Mouse (Mus musculus): ENCODE results near the gene Platr17. TPM values are rescaled to one million over a fixed set of nuclear protein-coding genes. Genes with fewer than 3 reads are reported as not detected.

Gene Platr17
- polyA plus RNA-seq, 1 experiment from 2014 or later, result 0.38 TPM

DNA sequence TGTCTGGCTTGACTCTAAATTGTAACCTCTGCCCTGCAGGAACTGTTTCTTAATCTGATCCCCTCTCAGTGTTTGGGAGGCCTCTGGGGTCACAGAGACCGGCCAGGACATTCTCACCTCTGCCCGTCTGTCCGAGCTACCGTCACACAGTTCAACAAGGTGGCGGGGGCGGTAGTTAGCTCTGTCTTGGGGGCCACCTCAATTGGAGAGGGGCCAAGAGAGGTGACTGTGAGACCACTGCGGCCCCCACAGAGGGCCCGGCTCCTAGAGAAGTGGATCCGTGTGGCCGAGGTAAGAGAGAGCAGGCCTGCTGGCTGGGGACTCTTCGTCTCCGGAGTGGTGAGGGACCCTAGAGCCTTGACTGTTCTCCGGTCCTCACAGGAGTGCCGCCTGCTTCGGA is 28.0 kb downstream of the Platr17 start:
- H3K9ac ChIP-seq, result no peak overlapping the region
- no peak for ATAC-seq (ENCODE audit: insufficient read depth)
- H3K4me2 ChIP-seq, result no peak overlapping the region
- H3K27ac ChIP-seq (replicated peaks), result no peak overlapping the region
- WGBS (ENCODE audit: insufficient replicate concordance), result 83% methylated on average over 15 of the region's 15 CpGs
- H3K4me1 ChIP-seq (replicated peaks), result peaks cover 47% of the 10 kb centered on the region
- H3K9me3 ChIP-seq (replicated peaks), result no peaks in the 10 kb centered on the region
- H3K36me3 ChIP-seq (replicated peaks), result peaks cover 51% of the 10 kb centered on the region
- no peaks in the 10 kb centered on the region for H3K27me3 ChIP-seq
- no peak overlapping the region for H3K4me3 ChIP-seq (replicated peaks)

DNA sequence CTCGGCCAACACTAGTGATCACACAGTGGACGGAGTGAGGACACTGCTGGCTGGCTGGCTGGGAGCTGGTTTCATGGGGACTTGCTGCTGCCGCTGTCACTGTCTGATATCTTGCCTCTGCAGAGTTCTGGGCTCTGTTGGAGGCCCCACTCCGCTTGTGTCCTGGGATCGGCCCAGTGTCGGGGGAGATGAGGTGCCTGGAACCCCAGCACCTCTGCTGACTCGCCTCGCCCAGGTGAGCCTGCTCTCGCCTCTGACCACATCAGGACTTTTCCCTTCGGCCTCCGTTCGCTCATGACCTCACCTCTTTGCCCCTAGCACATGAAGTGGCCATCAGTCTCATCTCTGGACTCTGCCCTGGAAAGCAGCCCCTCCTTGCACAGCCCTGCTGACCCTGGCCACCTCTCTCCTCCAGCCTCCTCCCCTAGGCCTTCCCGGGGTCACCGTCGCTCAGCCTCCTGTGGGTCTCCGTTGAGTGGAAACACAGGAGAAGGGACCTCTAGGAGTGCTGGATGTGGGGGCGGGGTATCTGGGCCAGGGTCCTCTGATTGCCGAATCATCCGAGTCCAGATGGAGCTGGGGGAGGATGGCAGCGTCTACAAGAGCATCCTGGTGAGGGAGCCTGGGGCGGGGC is 30.6 kb downstream of the Platr17 start:
- Histone ChIP-seq H3K4me1 (replicated peaks) (peaks cover 39% of the 10 kb centered on the region), H3K36me3 (replicated peaks) (peaks cover 56% of the 10 kb centered on the region), H3K9ac (no peak overlapping the region), H3K27me3 (no peaks in the 10 kb centered on the region), H3K27ac (replicated peaks) (no peak overlapping the region), H3K4me2 (no peak overlapping the region), H3K4me3 (replicated peaks) (no peak overlapping the region), H3K9me3 (replicated peaks) (no peaks in the 10 kb centered on the region)
- no peak for ATAC-seq (ENCODE audit: insufficient read depth)
- 80% methylated on average over 21 of the region's 21 CpGs for WGBS (ENCODE audit: insufficient replicate concordance)

DNA sequence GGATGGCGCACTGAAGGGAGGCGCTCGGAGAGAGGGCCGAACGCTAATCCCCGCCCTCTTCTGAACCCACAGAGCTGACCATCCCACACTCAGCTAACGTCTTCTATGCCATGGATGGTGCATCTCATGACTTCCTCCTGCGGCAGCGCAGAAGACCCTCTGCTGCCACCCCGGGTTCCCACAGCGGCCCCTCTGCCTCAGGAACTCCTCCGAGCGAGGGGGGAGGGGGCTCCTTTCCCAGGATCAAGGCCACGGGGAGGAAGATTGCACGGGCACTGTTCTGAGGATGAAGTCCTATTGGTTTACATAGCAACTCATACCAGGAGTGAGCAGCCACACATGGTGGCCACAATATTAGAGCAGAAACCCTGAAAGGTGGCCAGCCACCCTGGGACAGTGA is 32.1 kb downstream of the Platr17 start:
- no peak overlapping the region for H3K27ac ChIP-seq (replicated peaks)
- peaks cover 38% of the 10 kb centered on the region for H3K4me1 ChIP-seq (replicated peaks)
- no peaks in the 10 kb centered on the region for H3K27me3 ChIP-seq
- peaks cover 54% of the 10 kb centered on the region for H3K36me3 ChIP-seq (replicated peaks)
- H3K9me3 ChIP-seq (replicated peaks), result no peaks in the 10 kb centered on the region
- no peak overlapping the region for H3K9ac ChIP-seq
- H3K4me2 ChIP-seq, result no peak overlapping the region
- no peak for ATAC-seq (ENCODE audit: insufficient read depth)
- 82% methylated on average over 15 of the region's 15 CpGs for WGBS (ENCODE audit: insufficient replicate concordance)
- H3K4me3 ChIP-seq (replicated peaks), result no peak overlapping the region

DNA sequence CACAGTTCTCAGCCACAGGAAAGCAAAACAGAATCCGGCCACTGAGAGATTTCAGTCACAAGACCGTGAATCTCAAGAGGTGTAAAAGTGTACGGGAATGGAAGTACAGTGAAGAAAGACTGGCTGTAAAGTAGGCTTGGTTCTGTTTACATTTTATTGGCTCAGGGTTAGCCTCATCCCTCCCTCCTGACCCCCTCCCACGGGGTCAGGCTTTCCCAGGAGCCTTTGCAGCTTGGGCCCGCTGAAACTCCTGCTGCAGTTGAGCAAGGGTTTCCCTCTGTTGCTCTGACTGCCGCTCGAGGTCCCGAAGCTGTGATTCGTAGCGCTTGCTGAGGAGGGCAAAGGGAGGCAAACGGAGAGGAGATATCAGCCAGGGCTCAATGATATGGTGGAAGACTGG is 33.8 kb downstream of the Platr17 start:
- H3K27ac ChIP-seq (replicated peaks), result no peak overlapping the region
- WGBS (ENCODE audit: insufficient replicate concordance), result 73% methylated on average over 11 of the region's 11 CpGs
- peak overlapping the region; percentile 81; the same call in 1 of the 2 replicates for H3K9ac ChIP-seq
- H3K27me3 ChIP-seq, result no peaks in the 10 kb centered on the region
- ATAC-seq (ENCODE audit: insufficient read depth), result no peak
- peaks cover 47% of the 10 kb centered on the region for H3K36me3 ChIP-seq (replicated peaks)
- peaks cover 31% of the 10 kb centered on the region for H3K4me1 ChIP-seq (replicated peaks)
- H3K4me2 ChIP-seq, result peak overlapping the region; percentile 98
- H3K4me3 ChIP-seq (replicated peaks), result peak overlapping the region; percentile 89
- H3K9me3 ChIP-seq (replicated peaks), result no peaks in the 10 kb centered on the region

DNA sequence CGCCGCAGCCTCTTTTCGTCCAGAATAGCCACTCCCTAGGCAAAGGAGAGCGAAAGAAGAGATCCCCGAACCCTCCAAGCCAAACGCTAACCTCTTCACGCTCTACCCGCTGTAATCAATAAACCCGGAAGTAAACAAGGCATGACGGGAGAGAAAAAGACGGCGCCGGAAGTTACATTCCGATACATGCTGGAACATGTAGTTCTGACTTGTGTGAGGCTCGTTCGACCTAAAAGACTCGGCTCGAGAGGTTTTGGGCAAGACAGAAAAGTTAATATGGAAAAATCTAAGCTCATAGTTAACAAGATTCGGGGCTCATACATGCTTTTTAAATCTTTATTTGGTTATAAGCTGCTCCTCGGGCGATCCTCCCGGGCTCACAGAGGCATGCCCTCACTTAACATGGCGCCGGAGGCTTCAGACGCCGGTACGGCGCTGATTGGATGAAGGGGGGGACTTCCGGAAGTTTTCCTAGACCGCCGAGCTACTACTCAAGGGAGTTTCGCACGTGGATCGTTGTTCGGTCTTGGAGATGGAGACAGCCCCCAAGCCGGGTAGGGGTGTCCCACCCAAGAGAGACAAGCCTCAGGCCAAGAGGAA is 35.4 kb downstream of the Platr17 start, which contains the start of the genes Pfdn6 and Wdr46:
TSS of gene Pfdn6 (minus strand) at position 138 of the 600 bp plus-strand sequence.
TSS of gene Wdr46 (plus strand) at position 455 of the 600 bp plus-strand sequence.
- Histone ChIP-seq H3K4me2 (peak within 1 kb of the TSS; percentile 98), H3K27me3 (no peaks in the 10 kb centered on the region), H3K36me3 (replicated peaks) (peaks cover 50% of the 10 kb centered on the region), H3K9ac (peak within 1 kb of the TSS; percentile 81), H3K9me3 (replicated peaks) (no peaks in the 10 kb centered on the region), H3K4me3 (replicated peaks) (peak within 1 kb of the TSS; percentile 89), H3K27ac (replicated peaks) (peak within 1 kb of the TSS; percentile 82), H3K4me1 (replicated peaks) (peaks cover 31% of the 10 kb centered on the region)
- WGBS (ENCODE audit: insufficient replicate concordance), result under 1% methylated on average over 36 of the region's 36 CpGs
- ATAC-seq (ENCODE audit: insufficient read depth), result peak; percentile 88

DNA sequence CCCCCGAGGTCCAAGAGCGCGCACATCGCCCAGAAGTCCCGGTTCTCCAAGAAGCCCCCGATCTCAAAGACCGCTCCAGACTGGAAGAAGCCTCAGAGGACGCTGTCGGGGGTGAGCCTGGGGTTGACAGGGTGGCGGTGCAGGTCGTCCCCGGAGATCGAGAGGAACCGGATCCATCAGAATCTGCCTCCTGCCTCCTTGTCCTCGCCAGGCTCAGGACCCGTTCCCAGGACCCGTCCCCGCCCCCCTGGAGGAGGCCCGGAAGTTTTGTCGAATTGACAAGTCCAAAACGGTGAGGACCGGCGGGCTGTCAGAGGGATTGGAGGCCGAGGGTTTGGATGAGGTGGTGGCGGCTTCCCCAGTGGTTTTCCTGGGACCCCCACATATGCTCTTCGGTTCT is 36.0 kb downstream of the Platr17 start:
- no peaks in the 10 kb centered on the region for H3K9me3 ChIP-seq (replicated peaks)
- H3K27me3 ChIP-seq, result no peaks in the 10 kb centered on the region
- peaks cover 31% of the 10 kb centered on the region for H3K4me1 ChIP-seq (replicated peaks)
- no peak for ATAC-seq (ENCODE audit: insufficient read depth)
- peak overlapping the region; percentile 89 for H3K4me3 ChIP-seq (replicated peaks)
- H3K9ac ChIP-seq, result peak overlapping the region; percentile 81
- H3K27ac ChIP-seq (replicated peaks), result no peak overlapping the region
- peaks cover 50% of the 10 kb centered on the region for H3K36me3 ChIP-seq (replicated peaks)
- H3K4me2 ChIP-seq, result peak overlapping the region; percentile 98
- under 1% methylated on average over 26 of the region's 26 CpGs for WGBS (ENCODE audit: insufficient replicate concordance)

DNA sequence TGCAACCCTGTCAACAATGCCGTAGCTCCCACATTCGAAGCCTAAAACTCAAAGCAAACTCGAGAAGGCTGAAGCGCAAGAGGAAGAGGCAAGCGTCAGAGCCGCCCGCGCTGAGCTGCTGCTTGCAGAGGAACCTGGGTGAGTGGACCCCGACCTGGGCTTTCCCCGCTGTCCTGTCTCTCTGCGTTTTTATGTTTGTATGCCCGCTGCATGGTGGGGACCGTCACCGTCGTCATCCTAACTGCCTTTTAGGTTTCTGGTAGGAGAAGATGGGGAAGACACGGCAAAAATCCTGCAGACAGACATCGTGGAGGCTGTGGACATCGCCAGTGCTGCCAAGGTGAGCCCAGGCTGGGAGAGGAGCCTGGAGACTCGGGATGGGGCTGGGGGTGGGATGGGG is 36.4 kb downstream of the Platr17 start:
- peaks cover 31% of the 10 kb centered on the region for H3K4me1 ChIP-seq (replicated peaks)
- H3K4me3 ChIP-seq (replicated peaks), result peak overlapping the region; percentile 89
- no peak for ATAC-seq (ENCODE audit: insufficient read depth)
- H3K9ac ChIP-seq, result peak overlapping the region; percentile 81
- peak overlapping the region; percentile 98 for H3K4me2 ChIP-seq
- no peaks in the 10 kb centered on the region for H3K27me3 ChIP-seq
- H3K27ac ChIP-seq (replicated peaks), result no peak overlapping the region
- no peaks in the 10 kb centered on the region for H3K9me3 ChIP-seq (replicated peaks)
- peaks cover 53% of the 10 kb centered on the region for H3K36me3 ChIP-seq (replicated peaks)
- WGBS (ENCODE audit: insufficient replicate concordance), result 37% methylated on average over 19 of the region's 19 CpGs

DNA sequence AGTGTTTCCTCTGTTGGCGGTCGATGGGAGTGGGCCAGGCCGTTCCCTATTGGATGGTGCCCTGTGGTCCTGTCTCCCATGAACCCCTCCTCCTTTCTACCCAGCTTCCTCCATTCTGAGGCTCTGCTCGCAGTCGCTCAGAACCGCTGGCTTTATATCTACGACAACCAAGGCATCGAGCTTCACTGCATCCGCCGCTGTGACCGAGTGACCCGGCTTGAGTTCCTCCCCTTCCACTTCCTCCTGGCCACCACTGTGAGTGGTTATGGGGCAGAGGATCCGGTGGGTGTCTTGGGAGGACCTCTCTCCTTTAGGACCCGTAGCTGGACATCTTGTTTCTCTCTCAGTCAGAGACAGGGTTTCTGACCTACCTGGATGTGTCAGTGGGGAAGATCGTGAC is 38.5 kb downstream of the Platr17 start:
- no peak for ATAC-seq (ENCODE audit: insufficient read depth)
- WGBS (ENCODE audit: insufficient replicate concordance), result 83% methylated on average over 15 of the region's 15 CpGs
- H3K36me3 ChIP-seq (replicated peaks), result peaks cover 42% of the 10 kb centered on the region

DNA sequence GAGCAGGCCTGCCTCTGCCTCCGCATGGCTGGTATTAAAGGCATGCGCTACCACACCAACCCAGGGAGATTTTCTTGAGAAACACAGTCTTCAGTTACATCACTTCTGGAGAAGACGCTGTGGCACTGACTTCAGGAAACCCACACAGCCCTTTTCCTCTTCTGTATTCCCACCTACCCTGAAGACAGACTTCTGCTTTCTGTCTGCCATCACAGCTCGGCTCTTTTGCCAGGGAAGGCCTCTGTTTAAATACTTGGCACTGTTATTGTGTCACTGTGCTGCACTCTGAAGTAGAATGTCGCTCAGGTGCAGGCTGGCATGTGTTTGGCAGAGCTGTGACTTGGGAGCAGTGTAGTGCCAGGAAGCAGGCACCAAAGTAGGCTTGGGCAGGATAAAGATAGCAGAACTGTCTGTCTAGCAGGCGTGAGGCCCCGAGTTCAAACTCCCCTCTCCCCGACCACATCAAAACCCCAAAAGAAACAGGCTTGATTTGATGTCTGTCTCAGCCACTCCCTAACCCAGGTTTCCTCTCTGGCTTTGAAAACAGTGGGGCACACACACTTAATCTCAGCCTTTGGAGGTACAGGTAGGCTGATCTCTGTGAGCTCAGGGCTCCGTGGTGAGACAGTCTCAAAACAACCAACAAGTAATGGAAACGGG is 42.6 kb downstream of the Platr17 start:
- H3K4me1 ChIP-seq (replicated peaks), result peaks cover 41% of the 10 kb centered on the region
- H3K27ac ChIP-seq (replicated peaks), result 0 out of 2 replicates have a peak overlapping the region, but pooled peaks have one; percentile 33
- H3K9me3 ChIP-seq (replicated peaks), result no peaks in the 10 kb centered on the region
- H3K36me3 ChIP-seq (replicated peaks), result peaks cover 66% of the 10 kb centered on the region
- no peak for ATAC-seq (ENCODE audit: insufficient read depth)
- H3K4me3 ChIP-seq (replicated peaks), result no peak overlapping the region
- H3K27me3 ChIP-seq, result no peaks in the 10 kb centered on the region
- 57% methylated on average over 10 of the region's 10 CpGs for WGBS (ENCODE audit: insufficient replicate concordance)
- H3K9ac ChIP-seq, result no peak overlapping the region
- H3K4me2 ChIP-seq, result no peak overlapping the region

More for the DNA sequence above, 38.5 kb downstream of the Platr17 start:
- Histone ChIP-seq H3K27ac (replicated peaks) (no peak overlapping the region), H3K4me3 (replicated peaks) (no peak overlapping the region), H3K4me2 (no peak overlapping the region), H3K27me3 (no peaks in the 10 kb centered on the region), H3K4me1 (replicated peaks) (peaks cover 36% of the 10 kb centered on the region), H3K9ac (no peak overlapping the region), H3K9me3 (replicated peaks) (no peaks in the 10 kb centered on the region)

DNA sequence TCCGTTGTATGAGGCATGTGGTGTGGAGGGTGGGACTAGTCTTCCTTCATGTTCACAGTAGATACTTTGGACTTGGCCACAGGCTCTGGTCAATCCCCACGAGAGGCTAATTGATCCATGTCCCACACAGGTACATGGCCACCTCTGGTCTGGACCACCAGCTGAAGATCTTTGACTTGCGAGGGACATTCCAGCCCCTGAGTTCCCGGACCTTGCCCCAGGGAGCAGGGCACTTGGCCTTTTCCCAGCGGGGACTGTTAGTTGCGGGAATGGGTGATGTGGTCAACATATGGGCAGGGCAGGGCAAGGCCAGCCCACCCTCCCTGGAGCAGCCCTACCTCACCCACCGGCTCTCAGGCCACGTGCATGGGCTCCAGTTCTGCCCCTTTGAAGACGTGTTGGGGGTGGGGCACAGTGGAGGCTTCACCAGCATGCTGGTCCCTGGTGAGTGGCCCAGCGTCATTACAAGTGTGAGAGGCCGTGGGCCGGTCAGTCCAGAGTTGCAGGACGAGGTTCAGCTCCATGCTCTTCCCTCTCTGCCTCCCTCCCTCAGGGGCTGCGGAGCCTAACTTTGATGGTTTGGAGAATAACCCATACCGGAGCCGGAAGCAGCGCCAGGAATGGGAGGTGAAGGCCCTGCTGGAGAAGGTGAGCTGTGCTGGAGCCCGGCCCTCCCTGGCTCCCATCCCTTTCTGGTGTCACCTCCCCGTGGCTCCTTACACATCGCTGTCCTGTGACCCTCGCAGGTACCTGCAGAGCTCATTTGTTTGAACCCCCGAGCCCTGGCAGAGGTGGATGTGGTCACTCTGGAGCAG is 43.4 kb downstream of the Platr17 start:
- H3K36me3 ChIP-seq (replicated peaks), result peaks cover 66% of the 10 kb centered on the region

More for the DNA sequence above, 43.4 kb downstream of the Platr17 start:
- Histone ChIP-seq H3K27me3 (no peaks in the 10 kb centered on the region), H3K9ac (no peak overlapping the region), H3K4me1 (replicated peaks) (peaks cover 48% of the 10 kb centered on the region), H3K9me3 (replicated peaks) (no peaks in the 10 kb centered on the region), H3K4me3 (replicated peaks) (no peak overlapping the region), H3K4me2 (no peak overlapping the region), H3K27ac (replicated peaks) (no peak overlapping the region; the same call in 1 of the 2 replicates)
- WGBS (ENCODE audit: insufficient replicate concordance), result 78% methylated on average over 22 of the region's 22 CpGs
- no peak for ATAC-seq (ENCODE audit: insufficient read depth)
